Mouse (Mus musculus) embryonic facial prominence, embryonic 13.5 days (tissue): ENCODE results near the gene Eefsec. TPM values are rescaled to one million over a fixed set of nuclear protein-coding genes. Genes with fewer than 3 reads are reported as not detected.

Experiments
- ATAC-seq: fragments of 200-750 bp; cut with Nextera tagmentation; 2 replicates; pipeline ENCODE4 v1.8.0; 2017; ENCODE audit warnings: low read depth; ENCODE audit not compliant: insufficient number of reproducible peaks, insufficient read depth, low FRiP score, low TSS enrichment
- H3K27ac ChIP-seq: fragments of 300-500 bp; sonication (generic); 2 replicates; pipeline ENCODE4 v1.5.1; 2015; ENCODE audit warnings: moderate library complexity, mild to moderate bottlenecking, inconsistent platforms
- H3K27me3 ChIP-seq: fragments of 300-500 bp; sonication (generic); 2 replicates; pipeline ENCODE4 v1.6.1; 2015; ENCODE audit warnings: mild to moderate bottlenecking, inconsistent platforms
- H3K36me3 ChIP-seq: fragments of 300-500 bp; sonication (generic); 2 replicates; pipeline ENCODE4 v1.6.1; 2015; ENCODE audit warnings: mild to moderate bottlenecking, inconsistent platforms
- H3K4me1 ChIP-seq: fragments of 300-500 bp; sonication (generic); 2 replicates; pipeline ENCODE4 v1.6.1; 2015; ENCODE audit warnings: inconsistent platforms
- H3K4me2 ChIP-seq: fragments of 300-500 bp; sonication (generic); 2 replicates; pipeline ENCODE4 v1.6.1; 2015; ENCODE audit warnings: moderate library complexity, mild to moderate bottlenecking, inconsistent platforms
- H3K4me3 ChIP-seq: fragments of 300-500 bp; sonication (generic); 2 replicates; pipeline ENCODE4 v1.5.1; 2015; ENCODE audit warnings: mild to moderate bottlenecking, inconsistent platforms
- H3K9ac ChIP-seq: fragments of 300-500 bp; sonication (generic); 2 replicates; pipeline ENCODE4 v1.6.1; 2015; ENCODE audit warnings: mild to moderate bottlenecking, inconsistent platforms
- H3K9me3 ChIP-seq: fragments of 300-500 bp; sonication (generic); 2 replicates; pipeline ENCODE4 v1.6.1; 2016; ENCODE audit warnings: inconsistent platforms
- WGBS: fragments of 180-500 bp; shearing (Covaris S2); methylation state at CpG from one replicate; pipeline ENCODE4 v1.1.7; 2015; ENCODE audit warnings: mixed read lengths; 5-methylcytosine and 5-hydroxymethylcytosine counted together
- polyA plus RNA-seq: library from polyadenylated mRNA; unstranded; fragments of >200 nt; fragmentation: Nextera tagmentation; extraction: Ambion mirVana; gene quantifications from 2 replicates; pipeline ENCODE4 v1.2.1, GENCODE M21; 2015

Eefsec gene
- polyA plus RNA-seq, 1 experiment from 2014 or later: 46.9 TPM

- Histone ChIP-seq H3K27me3 (no peaks in the 10 kb centered on the region), H3K27ac (no peak within 1 kb of the TSS)
- under 1% methylated on average over 42 of the region's 42 CpGs for WGBS
These were observed 19.0 kb upstream of the Eefsec start, which contains the start of gene Ruvbl1 for GRCm38 (mm10) chr6:88465181-88465920. Ruvbl1 (plus strand) TSS chr6:88465409.

GRCm38 (mm10) chr6:88454545-88454944 is 8.2 kb upstream of the Eefsec start:
- no peaks in the 10 kb centered on the region for H3K4me1 ChIP-seq
- ATAC-seq: no peak
- no peaks in the 10 kb centered on the region for H3K9me3 ChIP-seq
- H3K4me2 ChIP-seq: no peak overlapping the region
- no peaks in the 10 kb centered on the region for H3K36me3 ChIP-seq
- no peak overlapping the region for H3K4me3 ChIP-seq
- 0 out of 2 replicates have a peak, but pooled peaks cover 3% of the 10 kb centered on the region for H3K27me3 ChIP-seq
- no peak overlapping the region for H3K27ac ChIP-seq
- H3K9ac ChIP-seq: no peak overlapping the region
- 72% methylated on average over 2 of the region's 2 CpGs for WGBS

More at GRCm38 (mm10) chr6:88465181-88465920, 19.0 kb upstream of the Eefsec start, which contains the start of gene Ruvbl1:
- peak within 1 kb of the TSS; percentile 85 for H3K9ac ChIP-seq
- peak within 1 kb of the TSS; percentile 73 for H3K4me3 ChIP-seq
- H3K9me3 ChIP-seq: no peaks in the 10 kb centered on the region
- ATAC-seq: peak; percentile 96
- peaks cover 30% of the 10 kb centered on the region for H3K36me3 ChIP-seq
- H3K4me1 ChIP-seq: peaks cover 12% of the 10 kb centered on the region
- H3K4me2 ChIP-seq: peak within 1 kb of the TSS; percentile 85

DNA sequence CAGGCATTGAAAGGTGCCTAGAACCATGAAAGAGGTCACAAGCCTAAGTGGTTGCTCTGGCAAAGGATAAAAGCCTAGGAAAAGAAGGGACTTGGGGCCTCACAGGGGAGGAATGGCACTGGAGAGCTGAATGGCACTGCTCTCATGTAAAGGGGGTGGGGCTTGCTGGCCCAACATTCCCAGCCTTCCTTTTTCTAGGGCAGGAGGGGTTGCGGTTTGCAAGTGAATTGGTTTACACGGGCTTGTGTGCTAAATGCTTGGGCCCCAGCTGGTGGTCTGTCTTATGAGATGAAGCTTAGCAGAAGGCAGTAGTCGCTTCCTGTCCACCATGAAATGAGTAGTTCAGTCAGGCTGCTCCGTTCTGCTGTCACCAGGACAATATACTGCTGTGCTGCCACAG is 1.1 kb upstream of the Eefsec start:
- Histone ChIP-seq H3K27ac (peak overlapping the region; percentile 14; the same call in 1 of the 2 replicates), H3K27me3 (0 out of 2 replicates have a peak, but pooled peaks cover 3% of the 10 kb centered on the region), H3K9me3 (no peaks in the 10 kb centered on the region), H3K36me3 (no peaks in the 10 kb centered on the region), H3K4me1 (peaks cover 16% of the 10 kb centered on the region), H3K4me3 (no peak overlapping the region), H3K9ac (no peak overlapping the region), H3K4me2 (no peak overlapping the region)
- ATAC-seq: no peak
- WGBS: 33% methylated on average over 4 of the region's 4 CpGs

GRCm38 (mm10) chr6:88445661-88446060 is 678 bp downstream of the Eefsec start:
- H3K27me3 ChIP-seq: no peaks in the 10 kb centered on the region
- whole genome bisulfite sequencing: 6% methylated on average over 5 of the region's 5 CpGs
- H3K9ac ChIP-seq: peak overlapping the region; percentile 95
- peak overlapping the region; percentile 80 for H3K4me2 ChIP-seq
- peak overlapping the region; percentile 92 for H3K4me3 ChIP-seq
- ATAC-seq: no peak
- H3K27ac ChIP-seq: no peak overlapping the region; the same call in 1 of the 2 replicates
- H3K36me3 ChIP-seq: no peaks in the 10 kb centered on the region
- H3K4me1 ChIP-seq: peaks cover 20% of the 10 kb centered on the region
- no peaks in the 10 kb centered on the region for H3K9me3 ChIP-seq

- 81% methylated on average over 7 of the region's 7 CpGs for WGBS
- Histone ChIP-seq H3K9ac (no peak overlapping the region), H3K36me3 (no peaks in the 10 kb centered on the region), H3K4me3 (no peak overlapping the region), H3K27ac (no peak overlapping the region; the same call in 1 of the 2 replicates), H3K4me1 (peaks cover 33% of the 10 kb centered on the region), H3K27me3 (no peaks in the 10 kb centered on the region), H3K4me2 (no peak overlapping the region), H3K9me3 (no peaks in the 10 kb centered on the region)
- ATAC-seq: no peak
These were observed 2.1 kb downstream of the Eefsec start for GRCm38 (mm10) chr6:88444076-88444750.

GRCm38 (mm10) chr6:88443446-88443845 is 2.9 kb downstream of the Eefsec start:
- H3K9ac ChIP-seq: peak overlapping the region; percentile 32; the same call in 1 of the 2 replicates
- H3K4me3 ChIP-seq: no peak overlapping the region
- H3K4me2 ChIP-seq: no peak overlapping the region
- no peaks in the 10 kb centered on the region for H3K27me3 ChIP-seq
- no peak overlapping the region for H3K27ac ChIP-seq
- peaks cover 37% of the 10 kb centered on the region for H3K4me1 ChIP-seq
- ATAC-seq: no peak
- no peaks in the 10 kb centered on the region for H3K9me3 ChIP-seq
- 80% methylated on average over 3 of the region's 3 CpGs for WGBS
- no peaks in the 10 kb centered on the region for H3K36me3 ChIP-seq

DNA sequence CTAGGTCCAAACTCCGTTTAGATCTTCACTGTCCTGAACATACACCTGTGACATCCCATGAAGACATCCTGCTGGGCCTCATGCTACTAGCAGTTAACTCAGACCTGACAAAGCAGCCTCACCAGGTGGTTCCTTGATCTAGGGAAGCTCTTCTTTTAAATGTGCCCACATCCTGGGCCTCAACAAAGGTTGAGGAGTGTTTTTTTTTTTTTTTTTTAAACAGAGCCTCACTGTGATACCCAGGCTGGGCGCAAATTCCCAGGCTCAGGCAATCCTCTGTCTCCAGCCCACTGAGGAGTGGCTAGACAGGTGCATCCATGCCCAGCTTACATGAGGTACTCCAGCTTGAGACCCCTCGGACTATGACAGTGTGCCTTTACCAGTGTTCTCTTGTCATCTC is 3.8 kb downstream of the Eefsec start:
- Histone ChIP-seq H3K27me3 (no peaks in the 10 kb centered on the region), H3K9me3 (no peaks in the 10 kb centered on the region), H3K36me3 (no peaks in the 10 kb centered on the region), H3K4me1 (peaks cover 35% of the 10 kb centered on the region), H3K27ac (no peak overlapping the region), H3K4me2 (no peak overlapping the region), H3K9ac (no peak overlapping the region), H3K4me3 (no peak overlapping the region)
- no peak for ATAC-seq
- WGBS: 81% methylated on average over 3 of the region's 3 CpGs

DNA sequence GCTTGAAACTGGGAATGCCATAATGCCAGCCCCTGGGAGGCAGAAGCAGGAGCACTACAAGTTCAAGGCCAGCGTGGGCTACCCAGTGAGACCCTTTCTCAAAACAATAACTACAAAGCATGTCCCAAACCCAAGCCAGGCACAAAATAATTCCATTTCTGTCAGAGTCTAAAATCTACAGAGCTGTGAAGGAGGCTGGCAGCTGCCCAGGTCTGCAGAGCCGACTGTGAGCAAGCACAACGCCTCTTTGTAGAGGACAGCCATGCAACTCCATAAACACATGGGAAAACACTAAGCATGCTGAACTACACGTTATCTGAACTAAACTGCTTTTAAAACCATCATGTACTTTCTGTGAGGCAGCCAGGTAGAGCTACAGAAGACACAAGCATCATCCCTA is 7.3 kb downstream of the Eefsec start:
- H3K27me3 ChIP-seq: no peaks in the 10 kb centered on the region
- 55% methylated on average over 4 of the region's 4 CpGs for WGBS
- ATAC-seq: no peak
- peaks cover 27% of the 10 kb centered on the region for H3K4me1 ChIP-seq
- H3K9ac ChIP-seq: no peak overlapping the region
- no peaks in the 10 kb centered on the region for H3K36me3 ChIP-seq
- H3K9me3 ChIP-seq: no peaks in the 10 kb centered on the region
- no peak overlapping the region for H3K4me2 ChIP-seq
- peak overlapping the region; percentile 71 for H3K27ac ChIP-seq
- H3K4me3 ChIP-seq: no peak overlapping the region

DNA sequence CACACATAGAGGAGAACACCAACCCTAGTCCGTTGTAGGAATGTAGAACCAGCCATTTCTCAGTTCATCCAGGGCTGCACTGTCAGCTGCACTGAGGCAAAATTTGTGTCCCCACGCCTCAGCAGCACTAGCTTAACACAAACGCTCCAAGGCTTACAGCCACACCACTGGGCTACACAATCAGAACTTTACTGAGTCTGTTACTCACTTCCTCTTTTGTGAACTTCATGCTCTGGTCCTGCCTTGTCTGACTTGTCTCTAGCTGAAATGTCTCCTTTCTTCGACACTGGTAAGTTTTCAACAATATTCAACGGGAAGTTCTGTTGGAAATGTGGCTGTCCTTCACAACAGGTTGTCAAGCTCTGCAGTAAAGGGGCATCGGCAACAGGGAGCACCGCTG is 10.7 kb downstream of the Eefsec start:
- Histone ChIP-seq H3K4me1 (peaks cover 41% of the 10 kb centered on the region), H3K27me3 (no peaks in the 10 kb centered on the region), H3K4me3 (no peak overlapping the region), H3K4me2 (no peak overlapping the region), H3K27ac (no peak overlapping the region), H3K9ac (no peak overlapping the region), H3K9me3 (no peaks in the 10 kb centered on the region), H3K36me3 (no peaks in the 10 kb centered on the region)
- no peak for ATAC-seq
- WGBS: 90% methylated on average over 7 of the region's 7 CpGs

DNA sequence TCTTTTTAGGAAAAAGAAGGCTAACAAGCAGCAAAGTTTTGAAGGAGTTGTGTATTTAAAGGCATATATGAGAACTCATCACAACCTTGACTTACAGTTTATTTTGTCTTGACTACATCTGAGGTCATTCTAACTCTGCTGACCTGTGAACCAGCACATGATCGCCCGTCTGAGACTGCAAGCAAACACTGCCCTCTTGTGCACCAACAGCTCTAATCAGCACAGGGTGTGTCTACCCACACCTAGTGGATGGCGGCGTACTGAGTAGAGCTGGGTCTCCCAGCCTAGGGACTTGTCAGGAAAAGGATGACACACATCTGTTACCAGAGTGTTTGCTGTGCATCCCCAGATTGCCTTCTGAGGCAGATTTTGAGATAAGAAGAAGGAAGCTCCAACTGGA is 15.1 kb downstream of the Eefsec start:
- peaks cover 38% of the 10 kb centered on the region for H3K4me1 ChIP-seq
- ATAC-seq: no peak

DNA sequence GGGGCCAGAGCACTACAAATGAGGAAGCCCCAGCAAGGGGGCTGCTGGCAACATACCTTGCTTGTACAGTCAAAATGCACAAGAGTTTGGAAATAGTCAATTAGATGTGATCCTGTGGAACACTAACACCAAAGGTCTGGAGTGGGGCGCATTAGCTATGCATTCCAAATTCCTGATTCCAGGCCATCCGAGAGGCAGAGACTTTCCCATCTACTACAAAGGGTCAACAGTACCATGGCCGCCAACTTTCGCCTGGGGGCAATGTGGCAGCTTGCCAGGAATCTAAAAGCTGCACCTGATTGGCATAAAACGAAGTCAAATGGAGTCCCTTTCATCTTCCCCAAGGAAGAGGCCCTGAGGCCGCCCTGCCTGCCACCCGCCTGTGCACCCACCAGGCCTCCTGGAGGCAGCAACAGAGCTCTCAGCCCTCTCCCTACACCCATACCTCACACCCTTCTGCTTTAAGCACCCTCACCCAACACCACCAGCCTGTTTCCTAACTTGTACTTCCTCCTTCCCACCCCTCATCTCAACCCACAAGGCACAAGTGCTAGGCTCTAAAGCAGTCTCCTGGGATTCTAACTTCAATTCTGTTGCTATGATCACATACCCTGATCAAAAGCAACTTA is 30.1 kb downstream of the Eefsec start:
- ATAC-seq: peak; percentile 59
- WGBS: 24% methylated on average over 7 of the region's 7 CpGs
- peak overlapping the region; percentile 76 for H3K27ac ChIP-seq

More for the DNA sequence above, 15.1 kb downstream of the Eefsec start:
- Histone ChIP-seq H3K4me3 (no peak overlapping the region), H3K36me3 (no peaks in the 10 kb centered on the region), H3K27me3 (no peaks in the 10 kb centered on the region), H3K9me3 (no peaks in the 10 kb centered on the region), H3K9ac (no peak overlapping the region), H3K27ac (no peak overlapping the region), H3K4me2 (no peak overlapping the region)
- 25% methylated on average over 4 of the region's 4 CpGs for WGBS

More for the DNA sequence above, 30.1 kb downstream of the Eefsec start:
- Histone ChIP-seq H3K27me3 (no peaks in the 10 kb centered on the region), H3K4me3 (no peak overlapping the region), H3K36me3 (no peaks in the 10 kb centered on the region), H3K9ac (no peak overlapping the region), H3K9me3 (no peaks in the 10 kb centered on the region), H3K4me2 (no peak overlapping the region), H3K4me1 (peaks cover 46% of the 10 kb centered on the region)
